Mouse (Mus musculus) CH12.LX (cell line): ENCODE measurements at regions not wholly inside any gene's neighbourhood (a gene's known extent, or its start where the extent isn't known, plus 50 kb on each side); places are given as distances from the start of the nearest gene placed in this dataset.

ENCODE experiments used
- DNase-seq: peaks from one replicate; pipeline ENCODE4 v3.0.0-alpha.2; 2013; ENCODE audit errors: extremely low read depth
- H3K27ac ChIP-seq: 2 replicates; pipeline ENCODE4 v1.5.1; 2012; ENCODE audit warnings: low read depth, mild to moderate bottlenecking, control low read depth, moderate library complexity; ENCODE audit not compliant: insufficient read depth
- H3K27me3 ChIP-seq: replicated peaks from 2 replicates; pipeline ENCODE3; 2012; ENCODE audit warnings: inconsistent platforms
- H3K36me3 ChIP-seq, 2 experiments: replicated peaks in 1 of 2; 2 replicates each; pipeline versions ENCODE3 to v1.6.1; 2012; ENCODE audit warnings: inconsistent platforms in 1 of 2, low read length in 1 of 2, mild to moderate bottlenecking in 1 of 2, mixed read lengths in 1 of 2, moderate library complexity in 1 of 2; ENCODE audit not compliant: control insufficient read depth in 1 of 2, insufficient read depth in 1 of 2
- H3K4me1 ChIP-seq, 2 experiments: 2 replicates each; pipeline ENCODE4 v1.6.1; 2012; ENCODE audit warnings: inconsistent platforms in 1 of 2, moderate library complexity in 1 of 2; ENCODE audit not compliant: insufficient read depth in 2 of 2, control insufficient read depth in 1 of 2
- H3K4me2 ChIP-seq: 2 replicates; pipeline ENCODE4 v1.6.1; 2012; ENCODE audit warnings: low read depth, mild to moderate bottlenecking, control low read depth; ENCODE audit not compliant: poor library complexity, insufficient read depth, severe bottlenecking
- H3K4me3 ChIP-seq, 3 experiments: fragments of 150-350 bp in 1 of 3; sonication (generic) in 1 of 3; replicated peaks in 1 of 3; 2 replicates each; pipeline versions ENCODE3 to v1.5.1; 2011 to 2012; ENCODE audit warnings: low read depth in 2 of 3, low read length in 2 of 3, mild to moderate bottlenecking in 2 of 3, moderate library complexity in 2 of 3, control low read depth in 1 of 3, improper control_type of control experiment in 1 of 3, inconsistent platforms in 1 of 3, mixed read lengths in 1 of 3; ENCODE audit not compliant: poor library complexity in 1 of 3
- H3K79me2 ChIP-seq: replicated peaks from 2 replicates; pipeline ENCODE4 v1.6.1; 2012; ENCODE audit warnings: mild to moderate bottlenecking, moderate library complexity; ENCODE audit not compliant: control insufficient read depth, poor library complexity, insufficient read depth, severe bottlenecking; ENCODE audit errors: extremely low read depth
- H3K9ac ChIP-seq: 2 replicates; pipeline ENCODE4 v1.6.1; 2012; ENCODE audit warnings: low read depth, mild to moderate bottlenecking, control low read depth, moderate library complexity; ENCODE audit not compliant: insufficient read depth
- H3K9me3 ChIP-seq: replicated peaks from 2 replicates; pipeline ENCODE3; 2012; ENCODE audit warnings: low read length, inconsistent platforms, mixed read lengths
- BHLHE40 ChIP-seq: IDR thresholded peaks from 2 replicates; pipeline ENCODE4 v1.6.1; 2011; ENCODE audit warnings: mild to moderate bottlenecking, low read depth, low read length, improper control_type of control experiment
- CHD1 ChIP-seq: IDR thresholded peaks from 2 replicates; pipeline ENCODE4 v1.6.1; 2012; ENCODE audit warnings: low read depth, low read length, improper control_type of control experiment, inconsistent platforms
- CTCF ChIP-seq, 2 experiments: IDR thresholded peaks in 1 of 2; conservative IDR thresholded peaks in 1 of 2; 2 replicates each; pipeline ENCODE4 v1.5.1; 2011 to 2012; ENCODE audit warnings: low read depth in 2 of 2, low read length in 2 of 2, improper control_type of control experiment in 1 of 2, inconsistent platforms in 1 of 2, mild to moderate bottlenecking in 1 of 2, moderate library complexity in 1 of 2
- E2F4 ChIP-seq: IDR thresholded peaks from 2 replicates; pipeline ENCODE4 v1.6.1; 2011; ENCODE audit warnings: low read depth, low read length, improper control_type of control experiment; ENCODE audit not compliant: insufficient replicate concordance
- EP300 ChIP-seq: IDR thresholded peaks from 2 replicates; pipeline ENCODE4 v1.6.1; 2011; ENCODE audit warnings: low read length, improper control_type of control experiment
- JUN ChIP-seq: IDR thresholded peaks from 2 replicates; pipeline ENCODE4 v1.6.1; 2011; ENCODE audit warnings: low read depth, mild to moderate bottlenecking, low read length, improper control_type of control experiment, moderate library complexity; ENCODE audit not compliant: insufficient read depth
- JUND ChIP-seq: conservative IDR thresholded peaks from 2 replicates; pipeline ENCODE4 v1.6.1; 2011; ENCODE audit warnings: low read depth, low read length, improper control_type of control experiment
- MAX ChIP-seq: IDR thresholded peaks from 2 replicates; pipeline ENCODE4 v1.6.1; 2011; ENCODE audit warnings: low read length, improper control_type of control experiment
- MAZ ChIP-seq: IDR thresholded peaks from 2 replicates; pipeline ENCODE4 v1.6.1; 2012; ENCODE audit warnings: low read depth, mild to moderate bottlenecking, inconsistent platforms, low read length, improper control_type of control experiment, moderate library complexity
- NRF1 ChIP-seq: IDR thresholded peaks from 2 replicates; pipeline ENCODE4 v1.6.1; 2014; ENCODE audit warnings: low read depth, mild to moderate bottlenecking, inconsistent platforms, low read length, improper control_type of control experiment, moderate library complexity
- PAX5 ChIP-seq: IDR thresholded peaks from 2 replicates; pipeline ENCODE4 v1.6.1; 2012; ENCODE audit warnings: low read length, inconsistent platforms, mixed read lengths
- POLR2A ChIP-seq: IDR thresholded peaks from 2 replicates; pipeline ENCODE4 v1.6.1; 2011; ENCODE audit warnings: low read depth, mild to moderate bottlenecking, improper control_type of control experiment, low read length
- RCOR1 ChIP-seq: conservative IDR thresholded peaks from 2 replicates; pipeline ENCODE4 v1.6.1; 2012; ENCODE audit warnings: low read depth, mild to moderate bottlenecking, inconsistent platforms, low read length, improper control_type of control experiment
- SMC3 ChIP-seq: IDR thresholded peaks from 2 replicates; pipeline ENCODE4 v1.6.1; 2011; ENCODE audit warnings: low read depth, low read length, improper control_type of control experiment
- TBP ChIP-seq: conservative IDR thresholded peaks from 2 replicates; pipeline ENCODE4 v1.6.1; 2011; ENCODE audit warnings: low read depth, low read length, improper control_type of control experiment
- UBTF ChIP-seq: IDR thresholded peaks from 2 replicates; pipeline ENCODE4 v1.6.1; 2012; ENCODE audit warnings: low read depth, mild to moderate bottlenecking, inconsistent platforms, low read length, improper control_type of control experiment, moderate library complexity
- ZNF384 ChIP-seq: IDR thresholded peaks from 2 replicates; pipeline ENCODE4 v1.6.1; 2012; ENCODE audit warnings: low read depth, low read length, improper control_type of control experiment, inconsistent platforms
- dilution Hi-C: fragments of 300-500 bp; cut with MboI; formaldehyde crosslinking; loops from 2 replicates; pipeline ENCODE4 v1.14.3; 2020; ENCODE audit warnings: low sequenced_read_pairs; ENCODE audit not compliant: extremely low pct_unique_long_range_greater_than_20kb, extremely low pct_ligation_motif_present
- in situ Hi-C: fragments of 300-500 bp; cut with MboI; formaldehyde crosslinking; loops from 3 replicates; pipeline ENCODE4 v1.14.3; 2019; ENCODE audit warnings: low sequenced_read_pairs, low pct_ligation_motif_present, low pct_unique_long_range_greater_than_20kb, mixed read lengths

- Histone ChIP-seq H3K27ac (no peak overlapping the region), H3K4me2 (no peak overlapping the region), H3K9me3 (no peaks in the 10 kb centered on the region), H3K79me2 (no peaks in the 10 kb centered on the region), H3K4me1 (no peaks in the 10 kb centered on the region), H3K9ac (no peak overlapping the region), H3K27me3 (no peaks in the 10 kb centered on the region), H3K4me3 (no peak overlapping the region), H3K36me3 (no peaks in the 10 kb centered on the region)
- dilution Hi-C loops (no loop called here), in situ Hi-C loops (loop anchor here (25.0 kb wide), 1 partner anchor 619 kb away; no protein-coding TSS in a partner anchor)
- no peak for DNase-seq
- TF ChIP-seq EP300, result no peak
- no peak for TF ChIP-seq JUND
- no peak for TF ChIP-seq RCOR1
- TF ChIP-seq SMC3, result no peak
- TF ChIP-seq JUN, result no peak
- TF ChIP-seq CHD1, result no peak
- no peak for TF ChIP-seq TBP
- TF ChIP-seq PAX5, result no peak
- TF ChIP-seq NRF1, result no peak
- no peak for TF ChIP-seq UBTF
- TF ChIP-seq E2F4, result no peak
- TF ChIP-seq POLR2A, result no peak
- TF ChIP-seq MAX, result no peak
- TF ChIP-seq BHLHE40, result no peak
- TF ChIP-seq CTCF (conservative IDR thresholded peaks at IDR 0.05 in 1 of 2, IDR thresholded peaks at IDR 0.05 in 1 of 2; ENCODE audit: low read depth in 2 of 2, low read length in 2 of 2), result no peak
- TF ChIP-seq MAZ, result no peak
Observed at GRCm38 (mm10) chr10:56980821-56981220, 505.4 kb upstream of the Hsf2 start.

- no peak for DNase-seq
- no peaks in the 10 kb centered on the region for H3K27me3 ChIP-seq
- H3K36me3 ChIP-seq, result no peaks in the 10 kb centered on the region
- no peaks in the 10 kb centered on the region for H3K9me3 ChIP-seq
- dilution Hi-C loops, result no loop called here
- H3K79me2 ChIP-seq, result no peaks in the 10 kb centered on the region
- H3K4me3 ChIP-seq, result no peak overlapping the region
- H3K4me2 ChIP-seq, result no peak overlapping the region
- H3K4me1 ChIP-seq, result no peaks in the 10 kb centered on the region
- in situ Hi-C loops, result loop anchor here (25.0 kb wide), 1 partner anchor 620 kb away; no protein-coding TSS in a partner anchor
- no peak overlapping the region for H3K27ac ChIP-seq
- TF ChIP-seq ZNF384, result no peak
- no peak overlapping the region for H3K9ac ChIP-seq
Observed at GRCm38 (mm10) chr10:56982526-56983190, 503.5 kb upstream of the Hsf2 start.
